Comparison of ENCODE assay signal across 1 mouse cellular context in genomic region chr8:123989128-123989527, GRCm38 (mm10).
TF ChIP-seq lines count a peak whose summit lies in the region.

No protein-coding gene starts in this region.

TF ChIP-seq in MEL, 35 proteins besides CTCF, POLR2A, EP300 and RAD21:
- TF ChIP-seq GATA1 (IDR thresholded peaks at IDR 0.05; ENCODE audit: low read depth, low read length) (0 out of 2 replicates have a peak, but pooled peaks have one; percentile 19), GABPA (IDR thresholded peaks at IDR 0.05; ENCODE audit: low read depth, low read length) (no peak), POLR2AphosphoS5 (IDR thresholded peaks at IDR 0.05; ENCODE audit: borderline replicate concordance, low read depth, low read length) (no peak), MEF2A (IDR thresholded peaks at IDR 0.05; ENCODE audit: extremely low read depth, insufficient replicate concordance, low read depth, low read length, poor library complexity, severe bottlenecking) (no peak), TBP (IDR thresholded peaks at IDR 0.05; ENCODE audit: low read depth, low read length) (no peak), ZMIZ1 (IDR thresholded peaks at IDR 0.05; ENCODE audit: low read depth, low read length) (no peak), KAT2A (conservative IDR thresholded peaks at IDR 0.05; ENCODE audit: low read depth, low read length) (no peak), E2F4 (IDR thresholded peaks at IDR 0.05; ENCODE audit: borderline replicate concordance, low read depth, low read length) (peak; percentile 17; the same call in 1 of the 2 replicates), ZNF384 (IDR thresholded peaks at IDR 0.05; ENCODE audit: low read depth, low read length) (no peak), SMC3 (IDR thresholded peaks at IDR 0.05; ENCODE audit: low read depth, low read length) (no peak), MYB (IDR thresholded peaks at IDR 0.05; ENCODE audit: low read depth, low read length) (no peak), UBTF (IDR thresholded peaks at IDR 0.05; ENCODE audit: borderline replicate concordance, insufficient read depth, low read depth, low read length) (no peak)
TF ChIP-seq in MEL: peak in this region for 2.
